Mouse (Mus musculus): Measurements from ENCODE around the gene Ctnna3. TPM values are rescaled to one million over a fixed set of nuclear protein-coding genes. Genes with fewer than 3 reads are reported as not detected.
"Not testable (repeated sequence)": the region's sequence is repeated elsewhere in the genome, so short reads cannot be mapped to it uniquely, and the experiment has no call there.

The Ctnna3 gene
- polyA plus RNA-seq, 1 experiment from 2014 or later = 0.92 TPM

DNA sequence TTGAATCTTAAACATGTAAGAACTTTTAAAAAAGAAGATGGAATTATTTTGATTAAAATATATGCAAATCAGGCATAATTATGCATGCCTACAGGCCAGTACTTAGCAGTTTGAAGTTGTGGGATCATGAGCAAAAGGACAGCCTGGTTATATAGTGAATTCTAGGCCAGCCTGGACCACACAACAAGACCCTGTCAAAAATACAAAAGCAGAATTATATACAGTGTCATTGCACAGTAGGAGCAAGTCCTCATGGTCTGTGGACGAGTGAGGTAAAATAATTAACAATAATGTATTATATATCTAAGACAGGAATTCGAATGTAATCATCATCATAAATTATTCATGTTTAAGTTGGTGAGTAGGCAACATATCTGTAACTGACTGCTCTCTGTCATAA lies 966.7 kb downstream of the Ctnna3 start:
- Histone ChIP-seq H3K4me1 (no peaks in the 10 kb centered on the region), H3K4me2 (replicated peaks) (no peak overlapping the region), H3K4me3 (replicated peaks) (no peak overlapping the region), H3K9ac (no peak overlapping the region), H3K27ac (replicated peaks) (no peak overlapping the region), H3K9me3 (replicated peaks) (no peaks in the 10 kb centered on the region), H3K27me3 (no peaks in the 10 kb centered on the region), H3K36me3 (no peaks in the 10 kb centered on the region)
- ATAC-seq (ENCODE audit: insufficient number of reproducible peaks, low FRiP score, low TSS enrichment, low read depth) = no peak
- 63% methylated on average over 2 of the region's 2 CpGs for WGBS

- not testable (repeated sequence) for H3K4me2 ChIP-seq (replicated peaks); H3K4me3 ChIP-seq (replicated peaks); H3K27ac ChIP-seq (replicated peaks); ATAC-seq (ENCODE audit: insufficient number of reproducible peaks, low FRiP score, low TSS enrichment, low read depth); H3K9ac ChIP-seq; H3K36me3 ChIP-seq; H3K27me3 ChIP-seq; H3K9me3 ChIP-seq (replicated peaks); H3K4me1 ChIP-seq
- 26% methylated on average over 1 of the region's 1 CpGs for WGBS
These were observed 988.5 kb downstream of the Ctnna3 start for GRCm38 (mm10) chr10:64418396-64418795.

GRCm38 (mm10) chr10:64438736-64439135 lies 1008.8 kb downstream of the Ctnna3 start:
- Histone ChIP-seq H3K27ac (replicated peaks) (no peak overlapping the region), H3K9ac (no peak overlapping the region), H3K4me1 (no peaks in the 10 kb centered on the region), H3K4me2 (replicated peaks) (no peak overlapping the region), H3K9me3 (replicated peaks) (no peaks in the 10 kb centered on the region), H3K4me3 (replicated peaks) (no peak overlapping the region), H3K27me3 (no peaks in the 10 kb centered on the region), H3K36me3 (no peaks in the 10 kb centered on the region)
- ATAC-seq (ENCODE audit: insufficient number of reproducible peaks, low FRiP score, low TSS enrichment, low read depth) = no peak

- H3K9me3 ChIP-seq (replicated peaks) = no peaks in the 10 kb centered on the region
- no peak overlapping the region for H3K4me2 ChIP-seq (replicated peaks)
- H3K36me3 ChIP-seq = no peaks in the 10 kb centered on the region
- H3K4me1 ChIP-seq = no peaks in the 10 kb centered on the region
- ATAC-seq (ENCODE audit: insufficient number of reproducible peaks, low FRiP score, low TSS enrichment, low read depth) = no peak
- no peak overlapping the region for H3K4me3 ChIP-seq (replicated peaks)
- H3K27me3 ChIP-seq = no peaks in the 10 kb centered on the region
- WGBS = 69% methylated on average over 2 of the region's 2 CpGs
- H3K27ac ChIP-seq (replicated peaks) = no peak overlapping the region
- H3K9ac ChIP-seq = no peak overlapping the region
These were observed 1018.7 kb downstream of the Ctnna3 start for GRCm38 (mm10) chr10:64448624-64449023.

DNA sequence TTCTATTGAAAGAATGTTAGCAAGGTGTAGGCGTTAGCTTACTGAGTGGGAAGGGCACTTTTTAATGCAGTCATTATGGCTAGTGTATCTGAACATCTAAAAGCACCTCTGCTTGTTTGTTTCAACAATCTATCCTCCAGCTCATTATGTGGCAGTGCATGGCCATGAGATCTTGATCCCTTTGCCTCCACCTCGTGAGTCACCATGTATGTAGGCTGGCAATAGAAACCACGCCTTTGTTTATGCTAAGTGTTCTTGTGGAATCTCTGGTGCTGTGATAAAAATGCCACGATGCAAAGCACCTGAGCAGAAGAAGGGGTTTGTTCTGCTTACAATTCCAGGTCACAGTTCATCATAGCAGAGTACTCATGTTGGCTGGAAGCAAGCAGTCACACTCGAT lies 1053.4 kb downstream of the Ctnna3 start:
- no peak overlapping the region for H3K4me2 ChIP-seq (replicated peaks)
- no peak overlapping the region for H3K4me3 ChIP-seq (replicated peaks)
- no peak for ATAC-seq (ENCODE audit: insufficient number of reproducible peaks, low FRiP score, low TSS enrichment, low read depth)
- no peak overlapping the region for H3K9ac ChIP-seq
- no peaks in the 10 kb centered on the region for H3K36me3 ChIP-seq
- no peaks in the 10 kb centered on the region for H3K27me3 ChIP-seq
- H3K27ac ChIP-seq (replicated peaks) = no peak overlapping the region
- H3K4me1 ChIP-seq = no peaks in the 10 kb centered on the region
- H3K9me3 ChIP-seq (replicated peaks) = no peaks in the 10 kb centered on the region
- WGBS = 72% methylated on average over 5 of the region's 5 CpGs

- Histone ChIP-seq H3K9ac (no peak overlapping the region), H3K27ac (replicated peaks) (no peak overlapping the region), H3K36me3 (no peaks in the 10 kb centered on the region), H3K4me3 (replicated peaks) (no peak overlapping the region), H3K4me2 (replicated peaks) (no peak overlapping the region), H3K27me3 (no peaks in the 10 kb centered on the region), H3K9me3 (replicated peaks) (no peaks in the 10 kb centered on the region), H3K4me1 (no peaks in the 10 kb centered on the region)
- no peak for ATAC-seq (ENCODE audit: insufficient number of reproducible peaks, low FRiP score, low TSS enrichment, low read depth)
These were observed 1059.6 kb downstream of the Ctnna3 start for GRCm38 (mm10) chr10:64489471-64489870.

GRCm38 (mm10) chr10:64543647-64544046 lies 1113.7 kb downstream of the Ctnna3 start:
- Histone ChIP-seq H3K36me3 (no peaks in the 10 kb centered on the region), H3K9ac (no peak overlapping the region), H3K27ac (replicated peaks) (no peak overlapping the region), H3K4me2 (replicated peaks) (no peak overlapping the region), H3K9me3 (replicated peaks) (no peaks in the 10 kb centered on the region), H3K4me3 (replicated peaks) (no peak overlapping the region), H3K4me1 (no peaks in the 10 kb centered on the region), H3K27me3 (no peaks in the 10 kb centered on the region)
- 83% methylated on average over 3 of the region's 3 CpGs for WGBS
- ATAC-seq (ENCODE audit: insufficient number of reproducible peaks, low FRiP score, low TSS enrichment, low read depth) = no peak

- H3K4me3 ChIP-seq (replicated peaks) = no peak overlapping the region
- no peak overlapping the region for H3K4me2 ChIP-seq (replicated peaks)
- no peak overlapping the region for H3K27ac ChIP-seq (replicated peaks)
- no peak overlapping the region for H3K9ac ChIP-seq
- ATAC-seq (ENCODE audit: insufficient number of reproducible peaks, low FRiP score, low TSS enrichment, low read depth) = no peak
- no peaks in the 10 kb centered on the region for H3K9me3 ChIP-seq (replicated peaks)
- WGBS = 35% methylated on average over 2 of the region's 2 CpGs
- no peaks in the 10 kb centered on the region for H3K4me1 ChIP-seq
- no peaks in the 10 kb centered on the region for H3K36me3 ChIP-seq
- no peaks in the 10 kb centered on the region for H3K27me3 ChIP-seq
These were observed 1114.5 kb downstream of the Ctnna3 start for GRCm38 (mm10) chr10:64544389-64544788.

- no peak for ATAC-seq (ENCODE audit: insufficient number of reproducible peaks, low FRiP score, low TSS enrichment, low read depth)
- no peak overlapping the region for H3K4me3 ChIP-seq (replicated peaks)
- no peak overlapping the region for H3K9ac ChIP-seq
- no peaks in the 10 kb centered on the region for H3K9me3 ChIP-seq (replicated peaks)
- no peaks in the 10 kb centered on the region for H3K27me3 ChIP-seq
- no peak overlapping the region for H3K4me2 ChIP-seq (replicated peaks)
- H3K36me3 ChIP-seq = no peaks in the 10 kb centered on the region
- 69% methylated on average over 3 of the region's 3 CpGs for WGBS
- H3K27ac ChIP-seq (replicated peaks) = no peak overlapping the region
- H3K4me1 ChIP-seq = no peaks in the 10 kb centered on the region
These were observed 1141.4 kb downstream of the Ctnna3 start for GRCm38 (mm10) chr10:64571311-64571710.

DNA sequence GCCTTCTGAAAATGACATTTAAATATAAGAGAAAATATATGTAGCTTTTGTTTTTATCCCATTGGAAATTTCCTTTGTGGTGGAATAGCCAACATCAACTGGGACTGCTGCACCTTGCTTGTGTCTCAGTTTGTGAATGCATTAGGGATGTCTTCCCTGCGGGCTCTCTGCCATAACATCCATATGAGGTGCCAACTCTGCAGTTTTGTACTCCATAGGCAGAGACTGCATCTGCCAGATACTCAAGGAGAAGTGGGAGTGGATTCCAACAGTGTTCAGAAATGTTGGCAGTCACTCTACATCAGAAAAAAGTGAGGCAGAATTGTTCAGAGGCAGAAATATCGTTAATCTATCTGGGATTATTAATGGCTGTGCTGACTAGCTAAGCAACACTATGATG lies 1158.2 kb downstream of the Ctnna3 start:
- ATAC-seq (ENCODE audit: insufficient number of reproducible peaks, low FRiP score, low TSS enrichment, low read depth) = no peak
- no peaks in the 10 kb centered on the region for H3K4me1 ChIP-seq
- 79% methylated on average over 2 of the region's 2 CpGs for WGBS

GRCm38 (mm10) chr10:64636760-64637159 lies 1206.9 kb downstream of the Ctnna3 start:
- Histone ChIP-seq H3K27me3 (no peaks in the 10 kb centered on the region), H3K4me1 (no peaks in the 10 kb centered on the region), H3K9me3 (replicated peaks) (no peaks in the 10 kb centered on the region), H3K4me2 (replicated peaks) (no peak overlapping the region), H3K36me3 (no peaks in the 10 kb centered on the region), H3K9ac (no peak overlapping the region), H3K4me3 (replicated peaks) (no peak overlapping the region), H3K27ac (replicated peaks) (no peak overlapping the region)
- 67% methylated on average over 5 of the region's 5 CpGs for WGBS
- ATAC-seq (ENCODE audit: insufficient number of reproducible peaks, low FRiP score, low TSS enrichment, low read depth) = no peak

More for the DNA sequence above, 1158.2 kb downstream of the Ctnna3 start:
- Histone ChIP-seq H3K27me3 (no peaks in the 10 kb centered on the region), H3K9me3 (replicated peaks) (no peaks in the 10 kb centered on the region), H3K4me2 (replicated peaks) (no peak overlapping the region), H3K9ac (no peak overlapping the region), H3K4me3 (replicated peaks) (no peak overlapping the region), H3K27ac (replicated peaks) (no peak overlapping the region), H3K36me3 (no peaks in the 10 kb centered on the region)

GRCm38 (mm10) chr10:64639061-64639460 lies 1209.2 kb downstream of the Ctnna3 start:
- H3K27me3 ChIP-seq = no peaks in the 10 kb centered on the region
- H3K4me3 ChIP-seq (replicated peaks) = no peak overlapping the region
- H3K4me1 ChIP-seq = no peaks in the 10 kb centered on the region
- ATAC-seq (ENCODE audit: insufficient number of reproducible peaks, low FRiP score, low TSS enrichment, low read depth) = no peak
- H3K4me2 ChIP-seq (replicated peaks) = no peak overlapping the region
- no peaks in the 10 kb centered on the region for H3K36me3 ChIP-seq
- no peaks in the 10 kb centered on the region for H3K9me3 ChIP-seq (replicated peaks)
- no peak overlapping the region for H3K9ac ChIP-seq
- no peak overlapping the region for H3K27ac ChIP-seq (replicated peaks)

Data from embryonic facial prominence, embryonic 15.5 days (tissue).